Mouse (Mus musculus) ES-Bruce4 (cell line): ENCODE data around the gene Siah3. TPM values are rescaled to one million over a fixed set of nuclear protein-coding genes. Genes with fewer than 3 reads are reported as not detected.

Experiments used
- H3K27ac ChIP-seq: 2 replicates; pipeline ENCODE4 v1.5.1; 2012; ENCODE audit warnings: low read length, inconsistent platforms; ENCODE audit not compliant: insufficient read depth
- H3K27me3 ChIP-seq: 2 replicates; pipeline ENCODE4 v1.6.1; 2012; ENCODE audit warnings: mild to moderate bottlenecking, low read length, inconsistent platforms; ENCODE audit not compliant: control insufficient read depth, poor library complexity, insufficient read depth, severe bottlenecking
- H3K36me3 ChIP-seq: 2 replicates; pipeline ENCODE4 v1.6.1; 2012; ENCODE audit warnings: inconsistent platforms, mild to moderate bottlenecking, low read length, moderate library complexity; ENCODE audit not compliant: control insufficient read depth, poor library complexity, insufficient read depth, severe bottlenecking
- H3K4me1 ChIP-seq: one replicate; pipeline ENCODE4 v1.8.1; 2011; ENCODE audit warnings: low read length; ENCODE audit not compliant: control insufficient read depth, insufficient read depth
- H3K4me3 ChIP-seq: 2 replicates; pipeline ENCODE4 v1.5.1; 2011; ENCODE audit warnings: low read depth, mild to moderate bottlenecking, low read length
- H3K9ac ChIP-seq: 2 replicates; pipeline ENCODE4 v1.6.1; 2012; ENCODE audit warnings: low read depth, mild to moderate bottlenecking, inconsistent platforms; ENCODE audit not compliant: poor library complexity, severe bottlenecking
- H3K9me3 ChIP-seq: replicated peaks from 2 replicates; pipeline ENCODE4 v1.6.1; 2012; ENCODE audit warnings: mild to moderate bottlenecking, low read length, inconsistent platforms; ENCODE audit not compliant: control insufficient read depth, poor library complexity, insufficient read depth, severe bottlenecking
- CTCF ChIP-seq: IDR thresholded peaks from one replicate; pipeline ENCODE4 v1.8.1; 2011; ENCODE audit warnings: low read depth, low read length
- EP300 ChIP-seq: IDR thresholded peaks from 2 replicates; pipeline ENCODE4 v1.6.1; 2011; ENCODE audit warnings: low read depth, low read length; ENCODE audit not compliant: insufficient read depth
- POLR2A ChIP-seq: IDR thresholded peaks from one replicate; pipeline ENCODE4 v1.8.1; 2011; ENCODE audit warnings: low read length; ENCODE audit not compliant: insufficient read depth
- polyA plus RNA-seq: library from polyadenylated mRNA; stranded (reverse); fragments of >200 nt; gene quantifications from 2 replicates; pipeline ENCODE4 v1.2.4, GENCODE M21; 2011; ENCODE audit warnings: low read depth; ENCODE audit not compliant: missing spikeins, insufficient read depth, insufficient read length

Siah3 gene
- polyA plus RNA-seq, 1 experiment = not detected

GRCm38 (mm10) chr14:75459991-75460390 lies 4.2 kb downstream of the Siah3 start:
- Histone ChIP-seq H3K36me3 (no peaks in the 10 kb centered on the region), H3K9ac (no peak overlapping the region), H3K4me3 (no peak overlapping the region), H3K27me3 (no peaks in the 10 kb centered on the region), H3K4me1 (no peaks in the 10 kb centered on the region), H3K9me3 (peaks cover 5% of the 10 kb centered on the region; the same call in 1 of the 2 replicates), H3K27ac (no peak overlapping the region)
- TF ChIP-seq POLR2A = no peak
- TF ChIP-seq EP300 = no peak
- no peak for TF ChIP-seq CTCF

- Histone ChIP-seq H3K4me3 (no peak overlapping the region), H3K9ac (no peak overlapping the region), H3K27ac (no peak overlapping the region), H3K36me3 (no peaks in the 10 kb centered on the region), H3K27me3 (no peaks in the 10 kb centered on the region), H3K9me3 (peaks cover 5% of the 10 kb centered on the region; the same call in 1 of the 2 replicates), H3K4me1 (no peaks in the 10 kb centered on the region)
- TF ChIP-seq CTCF (no peak), POLR2A (no peak), EP300 (no peak)
Measured at GRCm38 (mm10) chr14:75460436-75460835, 4.7 kb downstream of the Siah3 start.

DNA sequence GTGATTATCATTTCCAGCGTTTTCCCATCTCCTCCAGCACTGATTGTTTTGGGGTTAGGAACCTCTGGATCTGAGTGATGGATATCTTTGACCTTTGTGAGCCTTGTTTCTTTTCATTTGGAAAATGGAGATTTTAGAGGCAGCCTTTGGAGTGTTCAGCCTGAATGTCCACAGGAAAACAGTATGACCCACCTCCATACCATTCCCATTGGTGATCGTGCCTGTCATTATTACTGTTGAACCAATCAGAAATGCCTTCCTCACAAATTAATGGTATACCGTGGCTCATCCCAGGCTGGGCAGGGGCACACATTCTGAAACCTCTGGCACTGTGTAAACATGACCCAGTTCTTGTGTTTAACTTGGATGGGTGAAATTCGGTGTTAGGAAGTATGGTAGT lies 6.0 kb downstream of the Siah3 start:
- Histone ChIP-seq H3K27ac (no peak overlapping the region), H3K9me3 (peaks cover 5% of the 10 kb centered on the region; the same call in 1 of the 2 replicates), H3K4me3 (no peak overlapping the region), H3K9ac (no peak overlapping the region), H3K27me3 (no peaks in the 10 kb centered on the region), H3K36me3 (no peaks in the 10 kb centered on the region), H3K4me1 (no peaks in the 10 kb centered on the region)
- TF ChIP-seq POLR2A = no peak
- TF ChIP-seq EP300 = no peak
- no peak for TF ChIP-seq CTCF

- Histone ChIP-seq H3K9me3 (peaks cover 5% of the 10 kb centered on the region; the same call in 1 of the 2 replicates), H3K9ac (no peak overlapping the region), H3K27ac (no peak overlapping the region), H3K27me3 (no peaks in the 10 kb centered on the region), H3K4me3 (no peak overlapping the region), H3K36me3 (no peaks in the 10 kb centered on the region), H3K4me1 (no peaks in the 10 kb centered on the region)
- TF ChIP-seq CTCF (no peak), EP300 (no peak), POLR2A (no peak)
Measured at GRCm38 (mm10) chr14:75463171-75463570, 7.4 kb downstream of the Siah3 start.

DNA sequence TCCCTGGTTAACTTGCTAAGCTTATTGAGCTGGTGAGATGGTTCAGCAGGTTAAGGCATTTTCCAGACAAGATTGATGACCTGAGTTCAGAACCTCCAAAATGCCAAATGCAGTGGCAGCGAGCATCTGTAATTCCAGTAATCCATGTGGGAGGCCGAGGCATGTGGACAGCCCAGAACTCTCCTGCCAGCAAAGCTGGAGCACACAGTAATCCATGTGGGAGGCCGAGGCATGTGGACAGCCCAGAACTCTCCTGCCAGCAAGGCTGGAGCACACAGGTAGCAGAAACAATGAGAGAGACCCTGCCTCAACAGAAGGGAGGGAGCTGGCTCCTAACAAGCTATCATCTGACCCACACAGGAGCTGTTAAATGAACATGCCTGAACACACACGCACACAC lies 13.2 kb downstream of the Siah3 start:
- Histone ChIP-seq H3K36me3 (no peaks in the 10 kb centered on the region), H3K4me1 (no peaks in the 10 kb centered on the region), H3K4me3 (no peak overlapping the region), H3K9ac (no peak overlapping the region), H3K27ac (no peak overlapping the region), H3K9me3 (no peaks in the 10 kb centered on the region), H3K27me3 (no peaks in the 10 kb centered on the region)
- TF ChIP-seq CTCF (no peak), EP300 (no peak), POLR2A (no peak)

DNA sequence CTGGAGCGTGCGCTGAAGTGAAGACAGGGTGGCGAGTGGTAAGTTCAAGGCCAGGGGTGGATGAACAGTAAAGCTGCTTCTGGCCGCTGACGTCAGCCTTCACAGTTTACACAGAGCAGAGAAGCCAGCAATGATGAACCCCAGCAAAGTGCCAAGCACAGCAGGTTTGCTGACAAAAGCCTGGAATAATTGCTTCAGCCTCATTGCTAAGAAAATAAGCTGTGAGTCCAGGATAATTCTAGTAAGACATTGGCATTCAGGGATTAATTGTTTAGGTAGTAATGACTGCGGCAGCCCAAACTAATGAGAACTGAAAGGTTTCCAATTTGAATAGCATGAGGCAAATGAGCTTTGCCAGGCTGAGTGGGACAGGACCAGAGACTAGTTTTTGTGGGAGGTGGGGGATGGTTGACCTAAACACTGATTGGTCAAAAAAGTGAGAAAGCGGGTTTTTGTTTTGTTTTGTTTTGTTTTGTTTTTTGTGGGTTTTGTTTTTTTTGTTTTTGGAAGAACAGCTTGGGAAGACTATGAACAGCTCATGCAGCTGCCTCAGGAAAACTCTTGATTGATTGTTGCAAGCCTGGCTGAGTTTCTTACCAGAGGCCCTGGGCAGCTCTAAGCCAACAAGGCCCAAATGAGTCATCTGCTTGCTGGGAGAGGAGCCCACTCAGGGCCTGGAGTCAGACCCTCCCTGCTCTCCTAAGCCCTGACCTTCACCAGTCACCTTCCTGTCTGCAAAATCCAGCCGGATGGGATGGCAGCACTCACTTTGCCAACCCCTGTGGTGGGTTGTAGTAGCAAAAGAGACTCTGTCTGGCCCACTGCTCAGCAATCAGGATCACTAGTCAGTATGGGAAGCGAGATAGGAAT lies 17.5 kb downstream of the Siah3 start:
- H3K9ac ChIP-seq = no peak overlapping the region
- no peaks in the 10 kb centered on the region for H3K4me1 ChIP-seq
- H3K9me3 ChIP-seq = no peaks in the 10 kb centered on the region
- TF ChIP-seq POLR2A (no peak), CTCF (no peak), EP300 (no peak)
- H3K4me3 ChIP-seq = no peak overlapping the region
- no peaks in the 10 kb centered on the region for H3K27me3 ChIP-seq
- no peaks in the 10 kb centered on the region for H3K36me3 ChIP-seq
- no peak overlapping the region for H3K27ac ChIP-seq
